Mouse (Mus musculus) kidney, postnatal 14 days (tissue): ENCODE data around the gene Smpx.

ENCODE experiments used
- DNase-seq: peaks from one replicate; pipeline ENCODE4 v3.0.0; 2022; ENCODE audit warnings: mixed read lengths

Gene Smpx

GRCm38 (mm10) chrX:157698862-157699261, at the start of gene Smpx:
Gene Smpx, plus strand, starts transcription at chrX:157698910.
- no peak for DNase-seq

- no peak for DNase-seq
These were observed 43.7 kb upstream of the Smpx start for GRCm38 (mm10) chrX:157655047-157655446.

GRCm38 (mm10) chrX:157657356-157657755, 41.4 kb upstream of the Smpx start:
- DNase-seq, result no peak

GRCm38 (mm10) chrX:157671820-157672219, 26.9 kb upstream of the Smpx start:
- DNase-seq, result no peak

DNA sequence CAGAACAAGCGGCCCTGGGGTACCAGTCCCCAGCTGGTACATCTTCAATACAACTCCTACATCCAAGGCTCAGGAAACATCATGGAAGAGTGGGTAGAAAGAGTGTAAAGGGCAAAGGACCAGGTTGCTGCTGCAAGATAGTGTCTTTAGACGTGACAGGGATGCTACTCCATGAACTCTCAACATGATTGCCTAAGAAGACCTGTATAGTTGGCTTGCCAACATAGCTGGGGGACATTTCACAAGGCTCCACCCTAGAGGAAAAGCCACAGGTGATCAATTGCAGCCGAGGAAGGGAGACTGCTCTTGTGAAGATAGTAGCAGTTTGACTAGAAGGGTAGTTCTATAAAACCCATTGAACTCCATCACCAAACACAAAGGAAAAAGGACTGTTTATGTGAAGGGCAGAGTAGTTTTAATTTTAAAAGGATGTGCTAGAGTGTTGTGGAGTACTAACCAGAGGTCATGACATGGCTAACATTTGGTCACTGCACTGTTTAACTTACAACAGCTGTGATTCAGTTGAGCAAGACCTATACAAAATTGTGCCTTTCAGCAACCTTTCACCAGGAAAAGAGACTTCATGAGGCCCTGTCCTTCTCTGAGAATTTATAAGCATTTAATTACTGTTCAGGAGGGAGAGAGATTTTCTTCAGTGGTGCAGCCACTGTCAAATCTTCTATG, 23.9 kb upstream of the Smpx start:
- no peak for DNase-seq

DNA sequence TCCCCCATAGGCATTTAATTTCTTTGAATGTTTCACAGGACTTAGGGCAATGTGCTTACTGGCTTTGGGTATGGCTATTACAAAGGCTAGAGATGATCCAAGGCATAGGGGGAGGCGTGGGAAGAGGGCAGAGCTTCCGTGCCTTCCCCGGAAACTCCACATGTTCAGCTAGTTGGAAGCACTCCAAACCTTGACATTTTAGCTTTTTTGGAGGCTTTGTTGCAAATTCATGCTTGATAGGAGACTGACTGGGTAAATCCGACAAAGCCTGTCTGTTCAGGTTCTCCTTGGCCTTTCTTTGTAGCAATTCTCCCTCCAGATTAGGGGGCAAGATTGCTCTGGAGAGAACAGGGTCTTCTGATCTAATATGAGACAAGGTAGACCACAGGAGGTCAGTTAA, 7.5 kb upstream of the Smpx start:
- no peak for DNase-seq

- no peak for DNase-seq
These were observed 1.0 kb upstream of the Smpx start for GRCm38 (mm10) chrX:157697591-157698135.

- no peak for DNase-seq
These were observed 8.5 kb downstream of the Smpx start for GRCm38 (mm10) chrX:157707236-157707635.

- DNase-seq, result no peak
These were observed 10.0 kb downstream of the Smpx start for GRCm38 (mm10) chrX:157708616-157709280.

DNA sequence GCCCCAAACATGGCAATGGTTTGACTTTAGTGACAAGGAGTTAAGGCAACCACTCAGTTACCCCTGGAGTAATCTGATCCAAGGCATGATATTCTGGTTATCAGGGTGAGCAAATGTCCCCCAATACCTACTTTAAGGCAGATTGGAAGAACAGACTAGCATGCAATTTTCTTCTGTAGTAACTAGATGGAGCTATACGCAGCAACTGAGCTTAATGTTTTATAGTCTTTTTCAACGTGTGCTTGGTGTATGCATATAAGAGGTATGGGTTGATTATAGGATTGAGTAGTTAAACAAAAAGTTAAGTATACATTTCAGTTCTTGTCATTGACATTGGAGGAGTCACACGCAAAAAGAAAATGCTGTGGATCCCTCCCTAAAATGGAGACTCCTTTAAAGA, 21.2 kb downstream of the Smpx start:
- DNase-seq, result no peak

DNA sequence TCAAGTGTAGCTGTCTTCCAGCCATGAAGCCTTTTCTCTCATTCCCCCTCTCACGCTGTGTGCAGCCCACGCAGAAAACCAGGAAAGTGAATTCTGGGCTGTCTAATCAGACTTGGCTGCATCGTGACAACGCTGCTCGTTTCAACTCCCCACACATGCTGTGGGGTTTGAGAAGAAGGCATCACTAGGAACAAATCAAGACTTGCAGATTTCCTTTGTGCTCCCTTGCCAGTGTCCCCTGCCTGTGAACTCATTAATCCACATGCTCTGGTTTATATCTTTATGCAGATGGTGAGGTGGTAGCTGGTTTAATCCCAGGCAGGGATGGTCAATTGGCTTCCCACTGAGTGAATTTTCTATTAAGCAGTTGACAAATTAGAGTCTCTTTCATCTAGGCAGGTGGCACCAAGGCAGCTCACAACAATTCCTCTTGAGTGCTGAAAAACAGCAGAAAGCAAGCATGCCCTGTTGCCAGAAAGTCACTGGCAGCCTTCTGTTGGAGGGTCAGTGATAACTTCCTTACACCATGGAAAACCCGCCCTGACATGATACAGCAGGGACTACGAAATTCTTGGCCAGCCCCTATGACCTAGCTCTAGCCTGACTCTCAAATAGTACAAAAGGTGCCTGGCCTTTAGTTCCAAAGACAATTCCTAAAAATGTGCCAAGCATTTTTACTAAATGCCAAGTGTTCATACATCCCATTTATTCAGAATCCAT, 32.1 kb downstream of the Smpx start:
- DNase-seq, result no peak

GRCm38 (mm10) chrX:157731658-157732314, 33.1 kb downstream of the Smpx start:
- DNase-seq, result peak; percentile 66

GRCm38 (mm10) chrX:157732346-157732745, 33.6 kb downstream of the Smpx start:
- no peak for DNase-seq

DNA sequence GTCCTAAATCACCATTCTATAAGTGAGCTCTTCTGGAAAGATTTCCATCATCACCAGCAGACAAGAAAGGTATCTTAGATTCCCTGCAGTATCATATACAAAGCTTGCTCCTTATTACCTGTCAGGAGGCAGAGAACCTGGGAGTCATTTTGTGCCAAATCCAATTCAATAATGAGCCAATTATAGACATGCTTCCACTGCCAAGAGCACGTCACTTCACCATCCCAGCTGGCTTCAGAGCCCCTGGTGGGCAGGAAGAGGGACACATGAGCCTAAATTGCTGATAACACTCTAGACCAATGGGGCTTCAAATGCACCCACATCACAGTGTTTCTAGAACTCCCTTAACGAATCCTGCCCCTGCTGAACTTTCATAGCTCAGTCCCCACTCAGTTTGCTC, 35.1 kb downstream of the Smpx start:
- no peak for DNase-seq

- DNase-seq, result no peak
These were observed 35.6 kb downstream of the Smpx start for GRCm38 (mm10) chrX:157734341-157734740.

DNA sequence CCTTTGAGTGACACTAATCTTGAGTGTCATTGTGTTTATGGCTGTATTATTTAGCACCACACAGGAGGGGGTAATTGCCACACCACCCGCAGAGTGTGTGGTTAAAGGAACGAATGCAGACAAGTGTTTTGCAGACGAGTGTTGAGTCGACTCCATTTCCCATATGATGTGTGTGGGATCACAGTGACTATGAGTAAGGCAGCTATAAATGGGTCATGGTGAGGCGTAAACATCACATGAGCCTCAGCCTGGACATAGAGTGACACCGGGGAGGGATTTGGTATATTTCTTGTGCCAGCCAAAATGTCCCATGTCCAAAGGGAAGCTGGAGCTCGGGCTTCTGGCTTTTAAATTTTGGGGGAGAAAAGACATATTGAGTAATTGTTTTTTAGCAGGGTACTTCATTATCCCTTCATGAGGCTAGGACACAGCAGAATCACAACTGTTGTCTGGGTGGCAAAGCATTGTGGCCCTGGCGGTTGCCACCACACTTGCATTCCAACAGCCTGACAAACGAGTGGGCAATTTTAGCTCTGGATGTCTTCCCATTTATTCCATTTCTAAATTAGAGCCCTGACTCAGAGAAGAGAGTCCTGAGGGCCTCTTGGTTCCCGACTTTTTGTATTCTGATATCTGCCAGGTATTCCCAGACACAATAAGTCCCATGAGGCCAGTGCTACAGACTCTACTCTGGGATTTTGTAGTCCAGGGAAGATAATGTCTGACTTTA, 49.3 kb downstream of the Smpx start:
- no peak for DNase-seq

DNA sequence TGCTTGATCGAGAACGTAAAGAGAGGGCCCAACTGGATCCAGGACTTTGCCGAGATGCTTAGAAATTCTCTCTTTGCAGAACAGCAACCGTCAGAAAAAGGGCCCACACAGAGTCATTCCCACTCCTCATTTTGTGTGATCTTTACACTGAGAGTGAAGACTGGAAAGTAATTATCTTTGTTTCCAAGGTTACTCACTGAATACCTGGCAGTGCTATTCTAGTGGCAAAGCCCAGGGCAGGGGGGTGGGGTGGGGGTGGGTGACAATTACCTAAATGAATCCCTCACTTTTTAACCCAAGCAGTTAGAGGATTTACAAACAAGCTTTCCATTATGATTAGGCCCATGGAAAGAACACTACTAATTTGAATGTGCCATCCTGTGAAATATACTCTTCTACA, 55.8 kb downstream of the Smpx start:
- no peak for DNase-seq

GRCm38 (mm10) chrX:157762542-157762941, 63.8 kb downstream of the Smpx start:
- no peak for DNase-seq

- no peak for DNase-seq
These were observed 103.0 kb downstream of the Smpx start for GRCm38 (mm10) chrX:157801669-157802068.
